Mouse (Mus musculus) CH12.LX (cell line): Measurements from ENCODE around the gene Bach2. TPM values are rescaled to one million over a fixed set of nuclear protein-coding genes. Genes with fewer than 3 reads are reported as not detected.

Experiments used
- DNase-seq: peaks from one replicate; pipeline ENCODE4 v3.0.0-alpha.2; 2013; ENCODE audit errors: extremely low read depth
- H3K27ac ChIP-seq: 2 replicates; pipeline ENCODE4 v1.5.1; 2012; ENCODE audit warnings: low read depth, mild to moderate bottlenecking, control low read depth, moderate library complexity; ENCODE audit not compliant: insufficient read depth
- H3K27me3 ChIP-seq: replicated peaks from 2 replicates; pipeline ENCODE3; 2012; ENCODE audit warnings: inconsistent platforms
- H3K36me3 ChIP-seq, 2 experiments: replicated peaks in 1 of 2; 2 replicates each; pipeline versions ENCODE3 to v1.6.1; 2012; ENCODE audit warnings: inconsistent platforms in 1 of 2, low read length in 1 of 2, mild to moderate bottlenecking in 1 of 2, mixed read lengths in 1 of 2, moderate library complexity in 1 of 2; ENCODE audit not compliant: control insufficient read depth in 1 of 2, insufficient read depth in 1 of 2
- H3K4me1 ChIP-seq, 2 experiments: 2 replicates each; pipeline ENCODE4 v1.6.1; 2012; ENCODE audit warnings: inconsistent platforms in 1 of 2, moderate library complexity in 1 of 2; ENCODE audit not compliant: insufficient read depth in 2 of 2, control insufficient read depth in 1 of 2
- H3K4me2 ChIP-seq: 2 replicates; pipeline ENCODE4 v1.6.1; 2012; ENCODE audit warnings: low read depth, mild to moderate bottlenecking, control low read depth; ENCODE audit not compliant: poor library complexity, insufficient read depth, severe bottlenecking
- H3K4me3 ChIP-seq, 3 experiments: fragments of 150-350 bp in 1 of 3; sonication (generic) in 1 of 3; replicated peaks in 1 of 3; 2 replicates each; pipeline versions ENCODE3 to v1.5.1; 2011 to 2012; ENCODE audit warnings: low read depth in 2 of 3, low read length in 2 of 3, mild to moderate bottlenecking in 2 of 3, moderate library complexity in 2 of 3, control low read depth in 1 of 3, improper control_type of control experiment in 1 of 3, inconsistent platforms in 1 of 3, mixed read lengths in 1 of 3; ENCODE audit not compliant: poor library complexity in 1 of 3
- H3K79me2 ChIP-seq: replicated peaks from 2 replicates; pipeline ENCODE4 v1.6.1; 2012; ENCODE audit warnings: mild to moderate bottlenecking, moderate library complexity; ENCODE audit not compliant: control insufficient read depth, poor library complexity, insufficient read depth, severe bottlenecking; ENCODE audit errors: extremely low read depth
- H3K9ac ChIP-seq: 2 replicates; pipeline ENCODE4 v1.6.1; 2012; ENCODE audit warnings: low read depth, mild to moderate bottlenecking, control low read depth, moderate library complexity; ENCODE audit not compliant: insufficient read depth
- H3K9me3 ChIP-seq: replicated peaks from 2 replicates; pipeline ENCODE3; 2012; ENCODE audit warnings: low read length, inconsistent platforms, mixed read lengths
- CHD2 ChIP-seq: IDR thresholded peaks from 2 replicates; pipeline ENCODE4 v1.6.1; 2011; ENCODE audit warnings: low read length, improper control_type of control experiment
- CTCF ChIP-seq, 2 experiments: IDR thresholded peaks in 1 of 2; conservative IDR thresholded peaks in 1 of 2; 2 replicates each; pipeline ENCODE4 v1.5.1; 2011 to 2012; ENCODE audit warnings: low read depth in 2 of 2, low read length in 2 of 2, improper control_type of control experiment in 1 of 2, inconsistent platforms in 1 of 2, mild to moderate bottlenecking in 1 of 2, moderate library complexity in 1 of 2
- E2F4 ChIP-seq: IDR thresholded peaks from 2 replicates; pipeline ENCODE4 v1.6.1; 2011; ENCODE audit warnings: low read depth, low read length, improper control_type of control experiment; ENCODE audit not compliant: insufficient replicate concordance
- EP300 ChIP-seq: IDR thresholded peaks from 2 replicates; pipeline ENCODE4 v1.6.1; 2011; ENCODE audit warnings: low read length, improper control_type of control experiment
- GABPA ChIP-seq: IDR thresholded peaks from 2 replicates; pipeline ENCODE4 v1.6.1; 2012; ENCODE audit warnings: low read depth, low read length, improper control_type of control experiment, inconsistent platforms; ENCODE audit not compliant: insufficient replicate concordance
- IRF4 ChIP-seq: IDR thresholded peaks from 2 replicates; pipeline ENCODE4 v1.6.1; 2014; ENCODE audit warnings: low read depth, mild to moderate bottlenecking, inconsistent platforms, low read length, improper control_type of control experiment
- MAFK ChIP-seq: IDR thresholded peaks from 2 replicates; pipeline ENCODE4 v1.6.1; 2011; ENCODE audit warnings: low read length, improper control_type of control experiment; ENCODE audit not compliant: insufficient replicate concordance
- MAX ChIP-seq: IDR thresholded peaks from 2 replicates; pipeline ENCODE4 v1.6.1; 2011; ENCODE audit warnings: low read length, improper control_type of control experiment
- MXI1 ChIP-seq: IDR thresholded peaks from 2 replicates; pipeline ENCODE4 v1.6.1; 2011; ENCODE audit warnings: mild to moderate bottlenecking, low read depth, low read length, improper control_type of control experiment
- MYC ChIP-seq: IDR thresholded peaks from 2 replicates; pipeline ENCODE4 v1.6.1; 2011; ENCODE audit warnings: low read depth, mild to moderate bottlenecking, improper control_type of control experiment, low read length
- POLR2A ChIP-seq: IDR thresholded peaks from 2 replicates; pipeline ENCODE4 v1.6.1; 2011; ENCODE audit warnings: low read depth, mild to moderate bottlenecking, improper control_type of control experiment, low read length
- RAD21 ChIP-seq: IDR thresholded peaks from 2 replicates; pipeline ENCODE4 v1.6.1; 2011; ENCODE audit warnings: low read depth, mild to moderate bottlenecking, low read length, improper control_type of control experiment, moderate library complexity
- SIN3A ChIP-seq: IDR thresholded peaks from 2 replicates; pipeline ENCODE4 v1.6.1; 2012; ENCODE audit warnings: low read length, improper control_type of control experiment, inconsistent platforms
- TCF12 ChIP-seq: IDR thresholded peaks from 2 replicates; pipeline ENCODE4 v1.6.1; 2014; ENCODE audit warnings: low read depth, mild to moderate bottlenecking, inconsistent platforms, low read length, improper control_type of control experiment
- UBTF ChIP-seq: IDR thresholded peaks from 2 replicates; pipeline ENCODE4 v1.6.1; 2012; ENCODE audit warnings: low read depth, mild to moderate bottlenecking, inconsistent platforms, low read length, improper control_type of control experiment, moderate library complexity
- USF1 ChIP-seq: IDR thresholded peaks from 2 replicates; pipeline ENCODE4 v1.6.1; 2014; ENCODE audit warnings: low read depth, mild to moderate bottlenecking, inconsistent platforms, low read length, improper control_type of control experiment
- ZC3H11A ChIP-seq: IDR thresholded peaks from 2 replicates; pipeline ENCODE4 v1.6.1; 2012; ENCODE audit warnings: low read depth, mild to moderate bottlenecking, inconsistent platforms, low read length, improper control_type of control experiment
- ZMIZ1 ChIP-seq: IDR thresholded peaks from 2 replicates; pipeline ENCODE4 v1.6.1; 2012; ENCODE audit warnings: low read depth, mild to moderate bottlenecking, inconsistent platforms, low read length, improper control_type of control experiment
- dilution Hi-C: fragments of 300-500 bp; cut with MboI; formaldehyde crosslinking; loops from 2 replicates; pipeline ENCODE4 v1.14.3; 2020; ENCODE audit warnings: low sequenced_read_pairs; ENCODE audit not compliant: extremely low pct_unique_long_range_greater_than_20kb, extremely low pct_ligation_motif_present
- in situ Hi-C: fragments of 300-500 bp; cut with MboI; formaldehyde crosslinking; loops from 3 replicates; pipeline ENCODE4 v1.14.3; 2019; ENCODE audit warnings: low sequenced_read_pairs, low pct_ligation_motif_present, low pct_unique_long_range_greater_than_20kb, mixed read lengths
- polyA plus RNA-seq: library from polyadenylated mRNA; unstranded; fragments of >175 nt; gene quantifications from 2 replicates; pipeline ENCODE4 v1.2.1, GENCODE M21; 2012; ENCODE audit warnings: low read depth; ENCODE audit not compliant: insufficient read length
- total RNA-seq, 2 experiments: library from RNA; depleted of rRNA; stranded (reverse); fragments of 300-350 nt in 1 of 2; fragments of >200 nt in 1 of 2; gene quantifications; 2 replicates each; pipeline ENCODE4 v1.2.3; 2012 to 2014

Gene Bach2
- total and polyA plus RNA-seq, 3 experiments = 0.11 TPM; not detected in 2

DNA sequence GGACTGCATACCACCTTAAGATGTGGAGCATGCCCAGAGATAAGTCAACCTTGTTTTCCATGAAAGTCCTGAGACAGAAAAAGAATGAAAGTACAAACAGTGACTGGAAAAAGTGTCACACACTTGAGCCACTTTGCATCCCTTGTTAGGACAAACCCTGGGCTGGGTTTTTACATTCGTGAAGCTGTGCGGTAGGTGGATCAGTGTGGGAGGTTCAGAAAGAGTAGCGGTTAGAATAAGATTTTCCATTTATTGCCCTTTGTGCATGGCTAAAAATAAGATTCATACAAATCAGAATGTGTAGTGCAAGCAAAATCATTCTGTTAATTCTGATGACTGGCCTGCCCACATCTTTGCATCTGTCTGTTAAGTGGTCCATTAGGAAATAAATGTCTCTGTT lies 187.0 kb downstream of the Bach2 start:
- dilution Hi-C loops = no loop called here
- Histone ChIP-seq H3K4me1 (peaks cover 2 to 44% of the 10 kb centered on the region in 2 experiments), H3K4me2 (no peak overlapping the region), H3K36me3 (no peaks in the 10 kb centered on the region), H3K9me3 (no peaks in the 10 kb centered on the region), H3K27me3 (peaks cover 8% of the 10 kb centered on the region), H3K27ac (no peak overlapping the region)
- TF ChIP-seq SIN3A = no peak
- no peak for TF ChIP-seq CTCF (conservative IDR thresholded peaks at IDR 0.05 in 1 of 2, IDR thresholded peaks at IDR 0.05 in 1 of 2; ENCODE audit: low read depth in 2 of 2, low read length in 2 of 2)
- no peak for TF ChIP-seq UBTF
- no peak for TF ChIP-seq EP300
- no peak for TF ChIP-seq CHD2
- no peak for TF ChIP-seq POLR2A
- TF ChIP-seq GABPA = no peak
- TF ChIP-seq ZC3H11A = no peak
- TF ChIP-seq, all 38 proteins: peak for 0
- in situ Hi-C loops = no loop called here
- no peaks in the 10 kb centered on the region for H3K79me2 ChIP-seq
- peak; percentile 35 for DNase-seq
- no peak overlapping the region for H3K4me3 ChIP-seq
- H3K9ac ChIP-seq = no peak overlapping the region

DNA sequence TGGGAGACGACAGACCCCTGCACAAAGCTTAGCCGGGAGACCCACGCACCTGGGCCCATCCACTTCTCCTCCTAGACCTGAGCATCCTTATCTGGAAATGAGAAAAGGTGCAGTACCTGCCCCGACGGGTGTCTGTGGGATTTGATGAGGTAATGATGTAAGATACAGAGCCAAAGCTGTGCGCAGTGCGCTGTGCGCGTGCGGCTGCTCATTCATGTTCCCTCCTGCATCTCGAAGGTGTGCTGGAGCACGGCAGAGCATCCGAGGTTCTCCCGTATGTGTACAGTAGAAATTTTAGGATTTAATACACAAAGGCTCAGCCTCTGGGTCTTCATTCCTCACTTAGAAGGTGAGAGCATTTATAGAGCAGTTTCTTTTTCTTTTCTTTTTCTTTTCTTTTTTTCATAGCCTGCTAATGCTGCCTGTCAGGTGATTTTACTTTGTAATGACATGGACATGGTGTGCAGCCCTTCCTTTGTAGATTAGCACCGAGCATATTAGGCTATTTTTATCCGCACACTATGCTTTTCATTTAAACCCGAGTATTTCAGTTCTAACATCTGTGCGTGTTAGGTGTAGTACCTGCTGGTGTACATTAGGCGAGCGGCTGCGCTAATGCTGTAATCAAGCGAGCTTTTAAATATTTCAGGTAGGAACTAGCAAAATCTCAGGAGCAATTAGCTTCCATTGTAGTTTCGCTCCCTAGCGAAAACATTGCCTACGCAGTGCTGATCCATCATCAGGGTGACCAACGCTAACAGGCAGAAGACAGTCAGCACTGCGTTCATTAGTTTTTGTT lies 188.4 kb downstream of the Bach2 start:
- no peak for DNase-seq
- Histone ChIP-seq H3K4me3 (no peak overlapping the region), H3K36me3 (no peaks in the 10 kb centered on the region), H3K27me3 (peaks cover 8% of the 10 kb centered on the region), H3K9me3 (no peaks in the 10 kb centered on the region), H3K79me2 (no peaks in the 10 kb centered on the region), H3K9ac (no peak overlapping the region), H3K27ac (no peak overlapping the region), H3K4me2 (no peak overlapping the region), H3K4me1 (peaks cover 2 to 34% of the 10 kb centered on the region in 2 experiments)
- dilution Hi-C loops = no loop called here
- no peak for TF ChIP-seq E2F4
- TF ChIP-seq MAX = no peak
- no peak for TF ChIP-seq CHD2
- no peak for TF ChIP-seq MXI1
- no peak for TF ChIP-seq CTCF (conservative IDR thresholded peaks at IDR 0.05 in 1 of 2, IDR thresholded peaks at IDR 0.05 in 1 of 2; ENCODE audit: low read depth in 2 of 2, low read length in 2 of 2)
- TF ChIP-seq RAD21 = no peak
- TF ChIP-seq MYC = no peak
- TF ChIP-seq TCF12 = no peak
- no peak for TF ChIP-seq ZMIZ1
- TF ChIP-seq MAFK = no peak
- TF ChIP-seq IRF4 = no peak
- TF ChIP-seq USF1 = no peak
- in situ Hi-C loops = no loop called here
